ENCODE assay signal across 8 mouse cellular contexts in genomic region chr5:30814424-30815119, GRCm38 (mm10). TPM values are rescaled to one million over a fixed set of nuclear protein-coding genes. Genes with fewer than 3 reads are reported as not detected.
DNase-seq lines count a peak whose midpoint lies in the region; ATAC-seq lines count a peak whose summit lies in the region.

TSS of gene Mapre3 (plus strand) at chr5:30814641.

- peak; percentile 88 for ATAC-seq in megakaryocyte, adult 5-6 weeks (ENCODE audit: poor library complexity, severe bottlenecking)

- peak; percentile 80 for DNase-seq in adipocyte (ENCODE audit: low spot score)
- peak; percentile 96 for DNase-seq in embryo, embryonic 10.5 days (ENCODE audit: low spot score)
- peak; percentile 92 for DNase-seq in gastrocnemius, postnatal 14 days
- peak; percentile 92 for DNase-seq in induced T-regulatory cell, adult 2 months (ENCODE audit: low read depth)
- peak; percentile 89 to 93 for DNase-seq in left cerebral cortex, adult 8-10 months (ENCODE audit: low spot score in 2 of 2)
- DNase-seq in right cerebral cortex, adult 18-20 months: peak; percentile 94
- peak; percentile 81 for DNase-seq in urinary bladder, adult 2 months (ENCODE audit: low spot score)

- intact Hi-C loops in gastrocnemius, postnatal 14 days (cut with DNase I; ENCODE audit: low total_unique reads): no loop called here

RNA-seq across cellular contexts. Expression of gene Mapre3, which starts in this region (rescaled TPM):
- total RNA-seq in gastrocnemius, postnatal 14 days (2021): 10 to 100 TPM; 59.6 to 61.7 TPM
- 100 to 1,000 TPM; 220 to 238 (median 224) TPM for total RNA-seq in left cerebral cortex, adult 8-10 months (2022)
- 0.25 and 0.98 TPM in 2 replicates for total RNA-seq in megakaryocyte, adult 5-6 weeks (2015)
- total RNA-seq in megakaryocyte, adult 5-6 weeks (2017): 0.26 and 0.41 TPM in 2 replicates
- polyA plus RNA-seq in urinary bladder, adult 2 months (2012; rRNA removed): 51.9 and 59.3 TPM in 2 replicates

Comparison
In these comparisons a context has a peak if more than half of its experiments do, and no peak if none do; other contexts are left out.
1. Peak in every context shown above with its lines: DNase-seq and ATAC-seq.
2. RNA of gene Mapre3 (total RNA-seq): 220 to 238 TPM in left cerebral cortex, adult 8-10 months and 59.6 to 61.7 TPM in gastrocnemius, postnatal 14 days; 0.25 to 0.98 TPM in megakaryocyte, adult 5-6 weeks; every median in the first group is over 10 times any median in the second.
3. Peak in ATAC-seq in megakaryocyte, adult 5-6 weeks; RNA of the gene not detected or under 1 TPM.